Mouse (Mus musculus) gastrocnemius, adult 8-10 months (tissue): ENCODE measurements around the gene Acadvl. TPM values are rescaled to one million over a fixed set of nuclear protein-coding genes. Genes with fewer than 3 reads are reported as not detected.
"Not testable (repeated sequence)": the region's sequence is repeated elsewhere in the genome, so short reads cannot be mapped to it uniquely, and the experiment has no call there.

Experiments
- DNase-seq, 2 experiments: peaks; one replicate each; pipeline ENCODE4 v3.0.0; 2022; ENCODE audit warnings: low spot score in 2 of 2
- total RNA-seq, 4 experiments: library from RNA; stranded (reverse); gene quantifications; 2 replicates each; pipeline ENCODE4 v1.2.4; 2022

The Acadvl gene
- total RNA-seq, 4 experiments from 2014 or later: 288 to 338 (median 299) TPM

GRCm38 (mm10) chr11:70028401-70029129, 13.4 kb upstream of the Acadvl start:
- no peak for DNase-seq

GRCm38 (mm10) chr11:70027397-70027796, 12.2 kb upstream of the Acadvl start:
- no peak for DNase-seq

- DNase-seq: peak; percentile 33 to 65
Observed at GRCm38 (mm10) chr11:70026689-70027088, 11.5 kb upstream of the Acadvl start.

DNA sequence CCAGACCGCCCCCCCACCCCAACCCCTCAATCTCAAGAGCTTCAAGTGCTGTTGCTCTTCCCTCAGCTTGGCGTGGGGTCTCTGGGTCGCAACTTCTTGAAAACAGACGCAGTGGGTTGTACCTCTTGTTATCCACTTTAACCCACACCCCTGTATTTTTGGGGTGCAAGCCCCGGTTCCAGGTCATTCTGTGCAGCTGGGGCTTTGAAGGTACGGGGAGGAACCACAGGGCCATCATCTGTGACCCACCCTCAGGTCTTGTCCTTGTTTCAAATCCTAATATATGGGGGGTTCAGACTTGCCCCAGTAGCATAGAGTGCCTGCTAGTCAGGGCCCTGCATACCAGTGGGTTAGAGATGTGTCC, 8.9 kb upstream of the Acadvl start:
- DNase-seq: no peak

- DNase-seq: no peak
Observed at GRCm38 (mm10) chr11:70023481-70024150, 8.4 kb upstream of the Acadvl start.

DNA sequence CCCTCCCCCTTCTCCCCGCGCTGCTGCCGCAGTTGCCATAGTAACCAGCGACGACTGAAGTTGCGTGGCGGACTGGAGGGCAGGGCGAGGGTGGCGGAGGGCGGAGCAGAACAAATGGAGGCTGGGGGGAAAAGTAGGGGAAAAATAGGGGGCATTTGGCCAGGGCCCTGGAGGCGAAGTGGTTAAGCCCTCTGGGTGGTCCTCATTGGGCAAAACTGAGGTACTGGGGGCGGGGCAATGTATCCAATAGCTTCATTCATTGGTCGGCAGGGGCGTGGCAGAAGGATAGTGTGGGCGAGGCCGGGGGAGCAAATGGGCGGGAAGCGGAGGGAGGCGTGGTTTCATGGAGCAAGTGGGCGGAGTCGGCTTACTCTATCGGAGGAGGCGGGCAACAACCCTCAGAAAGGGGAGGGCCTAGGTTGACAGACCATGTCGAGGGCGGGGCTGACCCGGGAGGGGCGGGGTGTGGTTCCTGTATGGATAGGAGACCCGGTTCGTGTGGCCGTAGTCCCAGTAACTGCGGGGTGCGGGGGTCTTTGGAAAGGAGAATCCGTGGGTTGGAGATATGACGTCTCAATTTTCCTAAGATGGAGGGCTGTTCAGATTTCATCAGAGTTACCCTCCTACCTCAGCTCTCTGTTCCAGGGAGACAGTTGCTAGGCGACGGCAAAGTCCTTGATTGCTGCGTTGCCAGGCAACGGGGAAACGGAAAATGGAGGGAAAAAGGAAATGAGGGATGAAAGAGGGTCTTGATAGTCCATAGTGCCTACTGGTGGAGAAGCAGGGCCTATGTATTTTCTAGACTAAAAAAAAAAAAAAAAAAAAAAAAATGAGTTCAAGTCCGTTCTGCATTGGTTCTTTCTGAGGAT, 6.3 kb upstream of the Acadvl start:
- peak; percentile 98 for DNase-seq

- peak; percentile 66 to 71 for DNase-seq
Observed at GRCm38 (mm10) chr11:70020731-70021263, 5.6 kb upstream of the Acadvl start.

DNA sequence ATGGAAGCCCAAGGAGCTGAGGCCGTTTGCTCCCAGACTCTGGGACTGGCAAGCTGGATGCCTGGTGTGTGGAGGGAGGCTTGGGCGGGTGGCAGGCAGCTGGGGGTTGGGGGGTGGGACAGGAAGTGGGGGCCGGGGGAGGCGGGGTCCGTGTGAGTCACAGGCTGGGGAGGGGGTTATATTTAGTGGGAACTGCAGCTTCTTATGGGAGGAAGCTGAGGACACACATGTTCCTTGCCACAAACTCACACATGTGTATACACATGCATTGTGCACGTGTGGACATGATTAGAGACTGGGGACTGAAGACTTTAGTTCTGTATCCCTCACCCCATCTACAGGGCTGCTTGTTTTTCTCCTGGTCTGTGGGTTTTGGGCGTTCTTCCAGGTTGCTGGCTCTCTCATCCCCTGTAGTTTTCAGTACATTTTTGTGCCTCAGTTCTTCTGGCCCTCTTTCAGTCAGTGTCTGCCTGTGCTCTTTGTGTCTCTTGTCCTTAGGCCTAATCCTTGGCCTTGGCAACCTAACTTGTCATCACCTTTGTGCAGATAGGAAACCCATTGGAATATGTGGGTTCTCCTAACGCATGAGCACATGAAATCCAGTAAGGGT, 4.9 kb upstream of the Acadvl start:
- no peak for DNase-seq

DNA sequence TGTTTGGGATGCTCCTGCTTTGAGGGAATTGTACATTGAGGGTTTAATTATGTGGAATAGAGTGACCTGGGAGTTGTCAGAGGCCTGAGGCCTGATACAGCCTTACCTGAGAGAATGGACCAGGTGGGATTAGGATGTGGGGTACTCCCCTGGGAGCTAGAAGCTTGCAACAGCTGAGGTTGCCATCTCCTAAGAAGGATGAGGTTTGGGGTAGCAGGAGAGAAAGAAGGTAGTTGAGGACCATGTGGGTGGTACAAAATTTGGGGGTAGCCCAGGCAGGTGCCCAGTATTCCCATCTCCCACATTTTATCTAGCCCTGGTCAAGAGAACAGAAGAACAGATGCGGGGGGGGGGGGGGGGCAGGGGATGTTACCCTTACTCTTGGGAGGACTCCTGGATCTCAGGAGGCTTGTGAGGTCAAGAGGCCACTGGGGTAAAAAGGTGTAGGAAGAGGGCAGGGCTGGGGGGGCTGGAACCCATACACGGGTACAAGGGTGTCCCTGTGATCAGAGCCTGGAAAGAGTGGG, 4.3 kb upstream of the Acadvl start:
- DNase-seq: no peak

DNA sequence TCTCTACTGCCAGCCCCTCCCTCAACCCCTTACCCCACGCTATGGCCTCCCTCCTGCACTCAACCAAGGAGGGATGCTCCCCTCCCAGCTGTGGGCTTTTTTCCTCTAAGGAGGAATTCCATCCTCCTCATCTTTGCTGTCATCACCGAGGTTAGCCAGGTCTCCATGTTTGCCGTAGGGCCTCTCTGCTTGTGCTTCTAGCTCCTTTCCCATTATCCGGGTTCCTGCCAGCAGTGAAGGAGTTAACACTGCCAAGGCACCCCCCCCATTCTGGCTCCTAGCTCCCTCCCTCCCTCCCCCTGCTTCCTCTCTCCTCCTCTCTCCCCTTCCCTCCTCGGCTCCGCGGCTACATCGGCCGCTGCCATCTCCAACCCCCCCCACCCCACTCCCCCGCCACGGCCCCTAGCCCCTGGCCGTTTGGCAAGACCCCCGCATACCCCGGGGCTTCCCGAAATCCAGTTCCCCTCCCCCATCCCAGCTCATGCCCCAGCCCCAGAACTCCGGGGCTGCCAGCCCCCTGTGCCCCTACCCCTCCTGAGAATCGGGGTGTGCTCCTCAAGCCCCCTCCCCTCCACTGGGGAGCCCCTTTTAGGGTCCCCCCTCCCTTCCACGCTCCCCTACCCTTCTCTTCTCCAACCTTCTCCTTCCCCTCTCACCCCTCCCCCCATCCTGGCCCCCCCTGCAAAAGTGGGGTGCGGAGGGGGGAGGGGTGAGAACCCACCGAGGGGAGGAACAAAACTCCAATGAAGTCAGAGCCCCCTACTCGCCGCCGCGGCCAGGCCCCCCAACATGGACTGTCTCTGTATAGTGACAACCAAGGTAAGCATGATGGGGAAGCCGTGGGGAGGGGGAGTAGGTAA, 3.1 kb upstream of the Acadvl start:
- DNase-seq: no peak

DNA sequence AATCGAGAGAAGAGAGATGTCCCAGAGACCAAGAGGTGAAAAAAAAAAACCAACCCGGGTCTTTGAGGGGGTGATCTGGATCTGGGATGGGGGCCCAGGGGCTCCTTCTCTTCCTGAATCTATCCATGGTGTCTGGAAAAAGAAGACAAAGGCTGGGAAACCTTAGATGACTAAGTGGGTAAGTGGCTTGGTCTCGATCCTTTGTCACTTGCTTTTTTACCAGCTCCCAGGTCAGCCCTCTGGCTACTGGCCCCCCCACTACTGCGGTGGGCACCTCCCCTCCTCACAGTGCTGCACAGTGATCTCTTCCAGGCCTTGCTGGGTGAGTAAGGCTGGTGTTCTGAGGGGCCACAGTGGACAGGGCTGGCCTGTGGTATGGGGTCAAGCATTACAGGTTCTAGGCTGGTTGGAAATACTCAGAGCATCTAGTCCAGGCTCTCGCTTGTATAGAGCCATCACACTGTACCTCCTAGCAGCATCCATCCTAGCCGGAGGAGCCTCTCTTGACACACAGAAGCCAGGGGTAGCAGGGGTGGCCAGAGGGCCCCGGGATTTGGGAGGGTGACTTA, 2.1 kb upstream of the Acadvl start:
- DNase-seq: no peak

DNA sequence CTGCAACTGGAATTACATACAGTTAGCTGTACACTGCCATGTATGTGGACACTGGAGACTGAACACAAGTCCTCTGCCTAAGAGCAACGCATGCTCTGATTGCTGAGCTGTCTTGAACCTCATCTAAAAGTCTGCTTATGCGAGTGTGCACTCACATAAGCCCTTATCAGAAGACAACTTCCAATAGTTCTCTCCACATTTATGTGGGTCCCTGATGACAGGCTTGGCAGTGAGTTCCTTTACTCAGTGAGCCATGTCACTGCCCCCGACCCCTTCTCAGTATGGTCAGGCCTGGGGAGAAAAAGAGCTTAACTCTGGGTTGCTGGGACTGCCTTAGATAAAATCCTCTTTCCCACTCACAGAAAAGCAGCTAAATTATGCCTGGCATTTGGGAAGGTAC, 1.5 kb upstream of the Acadvl start, which contains the start of gene Dlg4:
Gene Dlg4, plus strand, starts transcription at position 274 of the 400 bp plus-strand sequence.
- DNase-seq: no peak

DNA sequence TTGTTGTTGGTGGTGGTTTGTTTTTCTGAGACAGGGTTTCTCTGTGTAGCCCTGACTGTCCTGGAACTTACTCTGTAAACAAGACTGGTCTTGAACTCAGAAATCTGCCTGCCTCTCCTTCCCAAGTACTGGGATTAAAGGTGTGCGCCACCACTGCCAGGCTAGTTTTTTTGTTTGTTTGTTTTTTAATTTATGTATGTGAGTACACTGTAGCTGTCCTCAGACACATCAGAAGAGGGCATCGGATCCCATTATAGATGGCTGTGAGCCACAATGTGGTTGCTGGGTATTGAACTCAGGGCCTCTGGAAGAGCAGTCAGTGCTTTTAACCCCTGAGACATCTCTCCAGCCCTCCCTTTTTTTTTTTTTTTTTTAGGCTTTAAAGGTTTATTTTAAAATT, 966 bp upstream of the Acadvl start:
- not testable (repeated sequence) for DNase-seq

DNA sequence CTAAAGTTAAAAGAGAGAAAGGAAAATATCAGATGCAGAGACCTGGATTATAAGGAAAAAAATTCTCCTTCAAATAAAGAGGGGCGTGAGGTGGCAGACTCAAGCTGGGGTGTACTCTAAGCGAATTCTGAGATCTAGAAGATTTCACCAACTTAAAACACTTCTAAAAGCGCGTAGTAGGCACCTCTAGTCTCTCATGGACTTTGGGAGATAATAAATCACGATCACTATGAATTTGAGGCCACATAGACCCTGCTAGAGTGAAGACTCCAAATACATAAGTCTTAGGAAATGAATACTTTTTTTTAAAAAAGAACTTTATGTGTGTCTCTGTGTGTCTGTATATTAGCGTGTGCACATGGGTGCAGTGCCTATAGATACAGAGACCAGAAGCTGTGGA, 466 bp upstream of the Acadvl start:
- no peak for DNase-seq

DNA sequence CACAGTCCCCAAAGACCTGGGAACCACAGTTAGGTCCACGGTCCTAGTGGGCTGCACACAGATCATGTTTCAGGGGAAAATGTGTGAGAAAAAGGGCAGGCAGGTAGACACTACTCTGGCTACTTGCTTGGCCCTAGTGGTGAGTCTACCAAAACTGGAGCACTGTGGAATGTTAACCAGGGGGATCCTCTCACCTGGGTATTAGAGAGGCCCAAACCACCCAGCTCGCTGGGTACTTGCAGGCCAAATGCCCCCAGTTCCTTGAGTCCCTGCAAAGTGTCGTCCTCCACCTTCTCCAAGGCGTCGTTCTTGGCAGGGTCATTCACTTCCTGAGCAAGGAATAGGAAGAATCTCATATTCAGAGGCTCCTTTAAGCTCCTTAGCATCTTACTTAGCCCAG, 1.2 kb downstream of the Acadvl start:
- DNase-seq: no peak

GRCm38 (mm10) chr11:70013408-70013807, 1.8 kb downstream of the Acadvl start:
- no peak for DNase-seq

DNA sequence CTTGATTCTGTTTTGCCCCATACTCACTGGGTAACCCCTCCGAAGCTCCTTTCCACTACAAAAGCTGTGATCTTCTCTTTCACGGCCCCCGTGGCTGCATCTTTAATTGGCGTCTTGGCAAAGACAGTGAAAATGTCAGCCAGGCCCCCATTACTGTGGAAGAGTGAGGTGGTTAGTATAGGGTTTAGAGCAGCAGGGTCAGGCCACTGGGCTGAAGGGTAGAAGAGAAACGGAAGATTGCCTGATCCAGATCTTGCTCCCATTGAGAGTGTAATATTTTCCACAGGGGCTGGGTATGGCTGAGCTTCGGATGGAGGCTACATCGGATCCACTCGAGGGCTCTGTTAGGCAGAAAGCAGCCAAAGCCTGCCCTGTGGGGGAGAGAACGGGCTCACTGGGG, 2.3 kb downstream of the Acadvl start:
- no peak for DNase-seq

DNA sequence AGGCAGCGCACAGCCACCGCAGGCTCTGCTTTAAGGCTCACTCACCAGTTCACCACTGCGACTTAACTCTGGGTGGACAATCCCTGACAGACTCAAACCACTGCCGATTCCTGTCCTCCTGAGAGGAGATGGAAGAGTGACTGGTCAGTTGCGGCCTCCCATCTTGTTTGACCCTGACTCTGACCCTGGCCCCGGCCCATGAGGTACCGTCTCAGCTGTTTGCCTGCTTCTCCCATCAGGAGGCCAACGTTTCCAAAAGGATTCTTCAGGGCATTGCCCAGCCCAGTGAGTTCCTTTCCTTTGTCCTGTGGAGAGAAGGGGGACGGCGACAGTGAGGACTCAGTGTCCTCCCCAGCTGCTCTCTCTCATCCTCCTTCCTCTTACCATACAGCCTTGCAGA, 4.2 kb downstream of the Acadvl start:
- DNase-seq: no peak

GRCm38 (mm10) chr11:70010548-70010947, 4.7 kb downstream of the Acadvl start:
- no peak for DNase-seq

GRCm38 (mm10) chr11:70010033-70010432, 5.2 kb downstream of the Acadvl start:
- DNase-seq: no peak
